Mouse (Mus musculus) adrenal gland, postnatal 10 days (tissue): ENCODE data around the gene Prkd2. TPM values are rescaled to one million over a fixed set of nuclear protein-coding genes. Genes with fewer than 3 reads are reported as not detected.

ENCODE experiments used
- DNase-seq: peaks from one replicate; pipeline ENCODE4 v3.0.0; 2021; ENCODE audit warnings: mixed read lengths
- total RNA-seq, 2 experiments: library from RNA; stranded (reverse); gene quantifications; 2 replicates each; pipeline ENCODE4 v1.2.3; 2021

Gene Prkd2
- total RNA-seq, 2 experiments from 2014 or later, result 22.2 to 27.2 TPM

DNA sequence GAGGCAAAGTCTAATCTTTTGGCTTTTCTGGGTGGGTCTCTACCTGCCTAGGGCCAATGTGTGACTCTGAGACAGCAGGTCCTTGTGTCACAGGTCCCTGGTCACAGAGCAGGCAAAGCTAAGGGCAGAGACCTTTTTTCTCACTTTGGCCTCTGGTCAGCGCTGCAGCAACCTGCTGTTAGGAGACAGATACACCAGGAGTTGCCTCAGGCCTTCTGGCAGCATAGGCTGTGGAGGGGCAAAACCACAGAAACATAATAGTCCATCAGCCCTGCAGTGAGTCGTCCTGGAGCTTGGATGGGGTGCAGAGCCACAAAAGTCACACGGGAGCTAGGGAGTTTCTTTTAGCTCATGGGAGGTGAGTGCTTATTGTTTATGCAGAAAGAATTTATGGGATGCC lies 76.0 kb downstream of the Prkd2 start:
- DNase-seq, result no peak

DNA sequence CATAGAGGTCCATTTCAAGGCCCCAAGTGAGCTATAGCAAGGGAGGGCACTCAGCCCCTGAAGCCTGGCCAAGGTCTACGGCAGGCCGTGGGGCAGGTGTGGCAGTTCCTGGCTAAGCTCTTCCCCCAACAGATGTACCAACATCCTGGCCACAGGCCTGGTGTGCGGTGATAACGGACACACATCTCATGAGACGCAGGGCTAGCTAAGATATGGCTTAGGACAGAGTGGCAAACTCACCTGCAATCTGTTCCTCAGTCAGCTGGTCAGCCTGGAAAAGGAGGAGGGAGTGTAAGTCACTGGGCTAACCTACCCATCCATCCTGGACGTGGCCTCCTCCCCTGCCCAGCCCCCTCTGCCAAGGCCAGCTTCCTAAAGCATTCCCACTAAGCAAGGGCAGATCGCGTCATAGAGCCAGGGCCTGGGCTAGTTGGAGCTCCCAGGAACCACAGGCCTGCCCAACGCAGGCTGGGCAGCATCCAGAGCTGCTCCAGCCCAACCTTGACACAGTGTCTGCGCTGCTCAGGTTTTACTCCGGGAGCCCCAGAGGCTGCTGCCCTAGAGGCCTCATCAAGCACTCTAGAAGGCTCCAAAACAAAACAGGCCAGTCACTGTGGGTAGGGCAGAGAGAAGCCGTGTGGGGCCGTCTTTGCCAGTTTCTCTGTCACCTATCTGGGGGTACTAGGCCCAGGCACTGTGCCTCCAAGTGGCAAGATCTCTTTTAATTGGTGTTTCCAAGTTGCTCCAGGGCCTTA lies 76.9 kb downstream of the Prkd2 start:
- DNase-seq, result peak; percentile 69

Other genes with a start within 250 kb of the Prkd2 start
- gene Arhgap35, start 227.9 kb upstream of the Prkd2 start, total RNA-seq, result 10 to 100 TPM; 49.3 to 56.1 TPM
- gene Ceacam15, start 167.2 kb upstream of the Prkd2 start, total RNA-seq, result not detected
- gene Ceacam9, start 121.0 kb upstream of the Prkd2 start, total RNA-seq, result not detected
- gene Ap2s1, start 104.5 kb upstream of the Prkd2 start, total RNA-seq, result 100 to 1,000 TPM; 154 to 156 TPM
- gene Slc1a5, start 61.6 kb upstream of the Prkd2 start, total RNA-seq, result 100 to 1,000 TPM; 108 to 109 TPM
- gene Strn4, start 27.0 kb upstream of the Prkd2 start, total RNA-seq, result 10 to 100 TPM; 63.8 to 72.8 TPM
- 10 to 100 TPM; 22.4 to 22.6 TPM for gene Fkrp, start 26.2 kb upstream of the Prkd2 start, total RNA-seq
- 1 to 10 TPM; 5.7 to 7.0 TPM for gene Dact3, start 32.4 kb downstream of the Prkd2 start, total RNA-seq
- 1 to 10 TPM in 1 of 2 experiments, under 1 TPM in 1; 0.84 to 2.0 TPM for gene Gng8, start 48.9 kb downstream of the Prkd2 start, total RNA-seq
- 1 to 10 TPM; 1.2 to 2.0 TPM for gene Ptgir, start 63.6 kb downstream of the Prkd2 start, total RNA-seq
- 100 to 1,000 TPM; 224 to 252 TPM for gene Calm3, start 81.2 kb downstream of the Prkd2 start, total RNA-seq
- gene Pnmal2, start 101.8 kb downstream of the Prkd2 start, total RNA-seq, result 10 to 100 TPM; 18.3 to 23.9 TPM
- 1 to 10 TPM; 4.5 to 5.1 TPM for gene Pnmal1, start 116.8 kb downstream of the Prkd2 start, total RNA-seq
- gene Gm42372, start 140.2 kb downstream of the Prkd2 start, total RNA-seq, result 1 to 10 TPM; 1.3 to 1.8 TPM
- 10 to 100 TPM; 16.2 to 21.2 TPM for gene Ccdc8, start 149.8 kb downstream of the Prkd2 start, total RNA-seq
- gene Ppp5c, start 185.0 kb downstream of the Prkd2 start, total RNA-seq, result 10 to 100 TPM; 81.5 to 90.1 TPM
- 1 to 10 TPM; 4.9 to 6.7 TPM for gene Hif3a, start 219.5 kb downstream of the Prkd2 start, total RNA-seq
- under 1 TPM; 0.30 to 0.42 TPM for gene Psg16, start 231.1 kb downstream of the Prkd2 start, total RNA-seq